Mouse (Mus musculus): ENCODE measurements at regions not wholly inside any gene's neighbourhood (a gene's known extent, or its start where the extent isn't known, plus 50 kb on each side); places are given as distances from the start of the nearest gene placed in this dataset.

- DNase-seq (ENCODE audit: inconsistent ontology term), result no peak
These were observed 292.9 kb upstream of the Cobl start for GRCm38 (mm10) chr11:12757677-12758076.

GRCm38 (mm10) chr11:12750016-12750415, 285.3 kb upstream of the Cobl start:
- no peak for DNase-seq (ENCODE audit: inconsistent ontology term)

GRCm38 (mm10) chr11:12749245-12749644, 284.5 kb upstream of the Cobl start:
- DNase-seq (ENCODE audit: inconsistent ontology term), result no peak

- peak; percentile 5 for DNase-seq (ENCODE audit: inconsistent ontology term)
These were observed 277.4 kb upstream of the Cobl start for GRCm38 (mm10) chr11:12742159-12742523.

GRCm38 (mm10) chr11:12741418-12742158, 276.8 kb upstream of the Cobl start:
- DNase-seq (ENCODE audit: inconsistent ontology term), result no peak

- no peak for DNase-seq (ENCODE audit: inconsistent ontology term)
These were observed 269.5 kb upstream of the Cobl start for GRCm38 (mm10) chr11:12734274-12734673.

GRCm38 (mm10) chr11:12727293-12727692, 262.5 kb upstream of the Cobl start:
- no peak for DNase-seq (ENCODE audit: inconsistent ontology term)

- DNase-seq (ENCODE audit: inconsistent ontology term), result no peak
These were observed 261.7 kb upstream of the Cobl start for GRCm38 (mm10) chr11:12726492-12726891.

GRCm38 (mm10) chr11:12722320-12722719, 257.6 kb upstream of the Cobl start:
- DNase-seq (ENCODE audit: inconsistent ontology term), result no peak

GRCm38 (mm10) chr11:12720169-12720568, 255.4 kb upstream of the Cobl start:
- no peak for DNase-seq (ENCODE audit: inconsistent ontology term)

- DNase-seq (ENCODE audit: inconsistent ontology term), result peak; percentile 28
These were observed 231.6 kb upstream of the Cobl start for GRCm38 (mm10) chr11:12696321-12696720.

- DNase-seq (ENCODE audit: inconsistent ontology term), result no peak
These were observed 228.1 kb upstream of the Cobl start for GRCm38 (mm10) chr11:12692836-12693235.

GRCm38 (mm10) chr11:12686717-12687116, 222.0 kb upstream of the Cobl start:
- no peak for DNase-seq (ENCODE audit: inconsistent ontology term)

- DNase-seq (ENCODE audit: inconsistent ontology term), result no peak
These were observed 197.2 kb upstream of the Cobl start for GRCm38 (mm10) chr11:12661824-12662443.

GRCm38 (mm10) chr11:12658847-12659246, 194.1 kb upstream of the Cobl start:
- DNase-seq (ENCODE audit: inconsistent ontology term), result no peak

- DNase-seq (ENCODE audit: inconsistent ontology term), result no peak
These were observed 191.7 kb upstream of the Cobl start for GRCm38 (mm10) chr11:12656450-12656849.
